Mouse (Mus musculus) small intestine, adult 2 months (tissue): ENCODE measurements around the gene Creb3l4.

Experiments
- CTCF ChIP-seq: fragments of 200-500 bp; IDR thresholded peaks from 2 replicates; pipeline ENCODE4 v1.5.1; 2012; ENCODE audit warnings: low read depth, mild to moderate bottlenecking, control low read depth, inconsistent platforms, low read length, moderate library complexity, mixed read lengths; ENCODE audit not compliant: insufficient replicate concordance, insufficient read length; ENCODE audit errors: extremely low read depth
- POLR2A ChIP-seq: fragments of 200-500 bp; IDR thresholded peaks from 2 replicates; pipeline ENCODE4 v1.6.1; 2012; ENCODE audit warnings: low read depth, mild to moderate bottlenecking, control low read depth, inconsistent platforms, low read length, moderate library complexity

DNA sequence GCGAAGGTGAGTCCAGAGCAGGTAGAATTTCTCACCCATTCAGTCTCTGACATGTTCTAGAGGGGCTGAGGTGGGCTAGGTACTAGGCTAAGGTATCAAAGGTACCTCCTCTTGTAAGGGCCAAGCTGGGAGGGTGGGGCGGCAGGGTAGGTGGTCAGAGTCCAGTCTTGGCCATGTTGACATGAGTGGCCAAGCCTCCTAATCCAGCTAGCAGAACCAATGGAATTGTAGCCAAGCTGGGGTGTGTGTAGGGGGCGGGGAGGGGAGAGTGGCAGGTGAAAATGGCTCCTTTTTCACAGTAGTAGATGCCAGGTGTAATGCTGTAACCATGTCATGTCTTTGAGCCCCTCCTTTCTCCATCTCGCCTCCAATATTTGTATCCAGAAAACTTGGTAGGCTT, 15.2 kb upstream of the Creb3l4 start:
- TF ChIP-seq POLR2A (no peak), CTCF (no peak)
